Mouse (Mus musculus) embryonic facial prominence, embryonic 13.5 days (tissue): ENCODE results near the gene Olfr140. TPM values are rescaled to one million over a fixed set of nuclear protein-coding genes. Genes with fewer than 3 reads are reported as not detected.

Experiments
- ATAC-seq: fragments of 200-750 bp; cut with Nextera tagmentation; 2 replicates; pipeline ENCODE4 v1.8.0; 2017; ENCODE audit warnings: low read depth; ENCODE audit not compliant: insufficient number of reproducible peaks, insufficient read depth, low FRiP score, low TSS enrichment
- H3K27ac ChIP-seq: fragments of 300-500 bp; sonication (generic); 2 replicates; pipeline ENCODE4 v1.5.1; 2015; ENCODE audit warnings: moderate library complexity, mild to moderate bottlenecking, inconsistent platforms
- H3K27me3 ChIP-seq: fragments of 300-500 bp; sonication (generic); 2 replicates; pipeline ENCODE4 v1.6.1; 2015; ENCODE audit warnings: mild to moderate bottlenecking, inconsistent platforms
- H3K36me3 ChIP-seq: fragments of 300-500 bp; sonication (generic); 2 replicates; pipeline ENCODE4 v1.6.1; 2015; ENCODE audit warnings: mild to moderate bottlenecking, inconsistent platforms
- H3K4me1 ChIP-seq: fragments of 300-500 bp; sonication (generic); 2 replicates; pipeline ENCODE4 v1.6.1; 2015; ENCODE audit warnings: inconsistent platforms
- H3K4me2 ChIP-seq: fragments of 300-500 bp; sonication (generic); 2 replicates; pipeline ENCODE4 v1.6.1; 2015; ENCODE audit warnings: moderate library complexity, mild to moderate bottlenecking, inconsistent platforms
- H3K4me3 ChIP-seq: fragments of 300-500 bp; sonication (generic); 2 replicates; pipeline ENCODE4 v1.5.1; 2015; ENCODE audit warnings: mild to moderate bottlenecking, inconsistent platforms
- H3K9ac ChIP-seq: fragments of 300-500 bp; sonication (generic); 2 replicates; pipeline ENCODE4 v1.6.1; 2015; ENCODE audit warnings: mild to moderate bottlenecking, inconsistent platforms
- H3K9me3 ChIP-seq: fragments of 300-500 bp; sonication (generic); 2 replicates; pipeline ENCODE4 v1.6.1; 2016; ENCODE audit warnings: inconsistent platforms
- WGBS: fragments of 180-500 bp; shearing (Covaris S2); methylation state at CpG from one replicate; pipeline ENCODE4 v1.1.7; 2015; ENCODE audit warnings: mixed read lengths; 5-methylcytosine and 5-hydroxymethylcytosine counted together
- polyA plus RNA-seq: library from polyadenylated mRNA; unstranded; fragments of >200 nt; fragmentation: Nextera tagmentation; extraction: Ambion mirVana; gene quantifications from 2 replicates; pipeline ENCODE4 v1.2.1, GENCODE M21; 2015

Olfr140 gene
- not detected in 2 replicates for polyA plus RNA-seq

DNA sequence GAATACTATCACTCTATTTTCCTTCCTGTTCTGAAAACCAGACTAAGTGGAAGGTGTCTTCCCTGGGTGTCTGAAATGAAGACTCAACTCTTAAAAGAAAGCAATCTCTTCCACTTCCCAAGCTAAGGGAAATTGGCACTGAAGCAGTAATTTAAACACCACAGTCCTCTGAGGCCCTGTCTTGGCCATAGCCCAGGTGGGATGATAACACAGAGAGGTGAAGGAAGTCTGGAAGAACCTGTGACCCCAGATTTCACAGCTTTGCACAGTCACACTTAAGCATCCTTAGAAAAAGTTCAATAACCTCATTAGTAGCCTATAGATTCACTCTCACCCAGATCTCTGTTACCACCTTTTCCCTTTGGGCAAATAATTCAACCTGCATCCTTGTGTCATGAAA lies at the start of gene Olfr140:
Gene Olfr140, minus strand, starts transcription at position 101 of the 400 bp plus-strand sequence.
- Histone ChIP-seq H3K27ac (no peak within 1 kb of the TSS), H3K4me2 (no peak within 1 kb of the TSS), H3K4me1 (no peaks in the 10 kb centered on the region)

GRCm38 (mm10) chr2:90070065-90070464 lies 6.7 kb upstream of the Olfr140 start:
- no peak for ATAC-seq
- Histone ChIP-seq H3K4me3 (no peak overlapping the region), H3K9ac (no peak overlapping the region), H3K4me1 (no peaks in the 10 kb centered on the region), H3K36me3 (no peaks in the 10 kb centered on the region), H3K27ac (no peak overlapping the region), H3K27me3 (no peaks in the 10 kb centered on the region), H3K4me2 (no peak overlapping the region), H3K9me3 (no peaks in the 10 kb centered on the region)
- WGBS: 74% methylated on average over 2 of the region's 2 CpGs

More for the DNA sequence above, at the start of gene Olfr140:
- Histone ChIP-seq H3K9me3 (no peaks in the 10 kb centered on the region), H3K27me3 (no peaks in the 10 kb centered on the region), H3K36me3 (no peaks in the 10 kb centered on the region), H3K4me3 (no peak within 1 kb of the TSS), H3K9ac (no peak within 1 kb of the TSS)
- ATAC-seq: no peak

DNA sequence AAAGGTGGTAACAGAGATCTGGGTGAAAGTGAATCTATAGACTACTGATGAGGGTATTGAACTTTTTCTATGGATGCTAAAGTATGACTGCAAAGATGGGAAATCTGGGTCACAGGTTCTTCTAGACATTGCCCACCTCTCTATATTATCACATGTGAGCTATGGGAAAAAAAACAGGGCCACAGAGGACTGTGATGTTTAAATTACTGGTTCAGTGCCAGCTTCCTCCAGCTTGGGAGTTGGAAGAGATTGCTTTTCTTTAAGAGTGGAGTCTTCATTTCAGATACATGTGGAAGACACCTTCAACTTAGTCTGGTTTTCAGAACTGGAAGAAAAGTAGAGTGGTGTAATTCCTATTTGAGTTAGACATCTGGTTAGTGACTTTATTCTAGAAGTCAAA lies 28.4 kb downstream of the Olfr140 start, which contains the start of gene Olfr1265:
Gene Olfr1265, plus strand, starts transcription at position 301 of the 400 bp plus-strand sequence.
- no peaks in the 10 kb centered on the region for H3K27me3 ChIP-seq
- H3K4me2 ChIP-seq: no peak within 1 kb of the TSS
- H3K4me1 ChIP-seq: no peaks in the 10 kb centered on the region
- no peaks in the 10 kb centered on the region for H3K9me3 ChIP-seq
- H3K36me3 ChIP-seq: no peaks in the 10 kb centered on the region
- no peak within 1 kb of the TSS for H3K4me3 ChIP-seq
- no peak within 1 kb of the TSS for H3K27ac ChIP-seq
- ATAC-seq: no peak
- no peak within 1 kb of the TSS for H3K9ac ChIP-seq

DNA sequence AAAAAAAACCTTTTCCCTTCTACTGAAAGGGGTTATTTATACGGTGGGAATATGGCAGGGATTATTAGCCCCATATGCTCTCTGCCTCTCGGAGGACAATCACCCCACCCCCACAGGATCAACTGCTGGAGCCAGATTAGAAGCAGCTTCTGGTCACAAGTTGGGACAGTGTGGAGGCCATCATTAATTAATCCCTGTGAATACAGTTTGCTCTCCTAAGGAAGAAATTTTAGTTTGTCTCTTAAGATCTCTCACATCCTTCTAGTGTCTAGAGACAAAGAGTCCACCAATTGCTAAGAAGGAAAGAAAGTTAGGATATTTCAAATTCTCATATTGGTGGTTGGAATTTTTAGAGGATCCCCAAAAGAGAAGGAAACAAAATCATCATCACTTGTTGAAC lies 37.9 kb downstream of the Olfr140 start, which contains the start of gene Olfr1264:
Gene Olfr1264, minus strand, starts transcription at position 101 of the 400 bp plus-strand sequence.
- Histone ChIP-seq H3K9me3 (no peaks in the 10 kb centered on the region), H3K36me3 (no peaks in the 10 kb centered on the region), H3K4me1 (no peaks in the 10 kb centered on the region), H3K4me3 (no peak within 1 kb of the TSS), H3K4me2 (no peak within 1 kb of the TSS), H3K27ac (no peak within 1 kb of the TSS), H3K27me3 (no peaks in the 10 kb centered on the region), H3K9ac (no peak within 1 kb of the TSS)
- WGBS: 18% methylated on average over 2 of the region's 2 CpGs
- ATAC-seq: no peak

DNA sequence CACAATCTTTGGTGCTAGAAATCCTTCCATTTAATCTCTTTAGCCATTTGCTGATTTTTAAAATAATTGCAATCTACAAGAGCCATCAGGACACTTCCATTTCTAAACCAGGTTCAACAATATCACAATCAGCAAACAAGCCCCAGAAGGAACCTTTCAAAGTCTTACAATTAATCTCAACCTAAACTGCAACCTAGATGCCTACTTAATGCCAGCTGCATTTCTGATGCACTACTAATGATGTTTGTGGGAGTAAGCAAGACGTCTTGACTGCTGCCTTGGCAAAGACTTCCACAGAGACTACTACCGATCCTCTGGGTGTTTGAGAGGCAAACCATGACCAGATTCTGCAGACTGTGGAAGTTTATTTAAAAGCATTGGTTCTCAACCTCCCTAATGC lies 51.6 kb downstream of the Olfr140 start, which contains the start of gene Olfr1263:
Gene Olfr1263, plus strand, starts transcription at position 301 of the 400 bp plus-strand sequence.
- no peaks in the 10 kb centered on the region for H3K9me3 ChIP-seq
- H3K4me3 ChIP-seq: no peak within 1 kb of the TSS
- no peaks in the 10 kb centered on the region for H3K36me3 ChIP-seq
- WGBS: 80% methylated on average over 2 of the region's 2 CpGs
- H3K4me1 ChIP-seq: no peaks in the 10 kb centered on the region
- H3K27ac ChIP-seq: no peak within 1 kb of the TSS
- H3K9ac ChIP-seq: no peak within 1 kb of the TSS
- no peaks in the 10 kb centered on the region for H3K27me3 ChIP-seq
- no peak for ATAC-seq
- no peak within 1 kb of the TSS for H3K4me2 ChIP-seq

GRCm38 (mm10) chr2:89999845-90000244 lies 63.5 kb downstream of the Olfr140 start, which contains the start of gene Olfr1262:
Gene Olfr1262 (plus strand): TSS chr2:90000145.
- no peaks in the 10 kb centered on the region for H3K27me3 ChIP-seq
- H3K4me1 ChIP-seq: no peaks in the 10 kb centered on the region
- H3K4me3 ChIP-seq: no peak within 1 kb of the TSS
- H3K27ac ChIP-seq: no peak within 1 kb of the TSS
- H3K4me2 ChIP-seq: no peak within 1 kb of the TSS
- H3K9ac ChIP-seq: no peak within 1 kb of the TSS
- no peaks in the 10 kb centered on the region for H3K36me3 ChIP-seq
- no peak for ATAC-seq
- no peaks in the 10 kb centered on the region for H3K9me3 ChIP-seq

Other genes with a start within 250 kb of the Olfr140 start
- gene Olfr1256, start 222.0 kb downstream of the Olfr140 start, polyA plus RNA-seq: not detected in 2 replicates
- gene Olfr48, start 215.4 kb downstream of the Olfr140 start, polyA plus RNA-seq: not detected in 2 replicates
- not detected in 2 replicates for gene Olfr1257, start 185.2 kb downstream of the Olfr140 start, polyA plus RNA-seq
- gene Olfr1258, start 136.3 kb downstream of the Olfr140 start, polyA plus RNA-seq: 0.19 TPM in 1 of 2 replicates, not detected in the other
- gene Olfr1259, start 114.9 kb downstream of the Olfr140 start, polyA plus RNA-seq: not detected in 2 replicates
- not detected in 2 replicates for gene Olfr1260, start 89.3 kb downstream of the Olfr140 start, polyA plus RNA-seq
- gene Olfr1261, start 72.4 kb downstream of the Olfr140 start, polyA plus RNA-seq: not detected in 2 replicates
- gene Olfr1262, start 63.4 kb downstream of the Olfr140 start, polyA plus RNA-seq: not detected in 2 replicates
- gene Olfr1263, start 51.5 kb downstream of the Olfr140 start, polyA plus RNA-seq: not detected in 2 replicates
- gene Olfr1264, start 38.0 kb downstream of the Olfr140 start, polyA plus RNA-seq: 0.15 TPM in 1 of 2 replicates, not detected in the other
- not detected in 2 replicates for gene Olfr1265, start 28.3 kb downstream of the Olfr140 start, polyA plus RNA-seq
- gene Olfr1269, start 57.8 kb upstream of the Olfr140 start, polyA plus RNA-seq: 0.13 TPM in 1 of 2 replicates, not detected in the other
- 0.15 and 0.22 TPM in 2 replicates for gene Olfr32, start 78.7 kb upstream of the Olfr140 start, polyA plus RNA-seq
- gene Olfr1270, start 89.5 kb upstream of the Olfr140 start, polyA plus RNA-seq: not detected in 2 replicates
- not detected in 2 replicates for gene Olfr1506, start 160.9 kb upstream of the Olfr140 start, polyA plus RNA-seq
- gene Olfr142, start 194.0 kb upstream of the Olfr140 start, polyA plus RNA-seq: not detected in 2 replicates
- not detected in 2 replicates for gene Olfr1271, start 207.4 kb upstream of the Olfr140 start, polyA plus RNA-seq
- gene Olfr1272, start 229.2 kb upstream of the Olfr140 start, polyA plus RNA-seq: not detected in 2 replicates